Mouse (Mus musculus) hindbrain, embryonic 12.5 days (tissue): ENCODE data around the gene Ucn3. TPM values are rescaled to one million over a fixed set of nuclear protein-coding genes. Genes with fewer than 3 reads are reported as not detected.

ENCODE experiments used
- ATAC-seq: fragments of 200-750 bp; cut with Nextera tagmentation; 2 replicates; pipeline ENCODE4 v1.8.0; 2017; ENCODE audit warnings: moderate TSS enrichment; ENCODE audit not compliant: low FRiP score
- H3K27ac ChIP-seq: fragments of 300-500 bp; sonication (generic); 2 replicates; pipeline ENCODE4 v1.5.1; 2016; ENCODE audit warnings: mild to moderate bottlenecking
- H3K27me3 ChIP-seq: fragments of 300-500 bp; sonication (generic); 2 replicates; pipeline ENCODE4 v1.6.1; 2016; ENCODE audit warnings: mild to moderate bottlenecking
- H3K36me3 ChIP-seq: fragments of 300-500 bp; sonication (generic); 2 replicates; pipeline ENCODE4 v1.6.1; 2016; ENCODE audit warnings: mild to moderate bottlenecking
- H3K4me1 ChIP-seq: fragments of 300-500 bp; sonication (generic); 2 replicates; pipeline ENCODE4 v1.6.1; 2016
- H3K4me2 ChIP-seq: fragments of 300-500 bp; sonication (generic); replicated peaks from 2 replicates; pipeline ENCODE4 v1.6.1; 2016; ENCODE audit warnings: mild to moderate bottlenecking
- H3K4me3 ChIP-seq: fragments of 300-500 bp; sonication (generic); 2 replicates; pipeline ENCODE4 v1.5.1; 2016; ENCODE audit warnings: mild to moderate bottlenecking
- H3K9ac ChIP-seq: fragments of 300-500 bp; sonication (generic); 2 replicates; pipeline ENCODE4 v1.6.1; 2016; ENCODE audit warnings: mild to moderate bottlenecking, moderate library complexity
- H3K9me3 ChIP-seq: fragments of 300-500 bp; sonication (generic); replicated peaks from 2 replicates; pipeline ENCODE4 v1.6.1; 2016; ENCODE audit warnings: mild to moderate bottlenecking
- WGBS: fragments of 180-500 bp; shearing (Covaris S2); methylation state at CpG from one replicate; pipeline ENCODE4 v1.1.7; 2016; 5-methylcytosine and 5-hydroxymethylcytosine counted together
- polyA plus RNA-seq: library from polyadenylated mRNA; unstranded; fragments of >200 nt; fragmentation: Nextera tagmentation; extraction: Ambion mirVana; gene quantifications from 2 replicates; pipeline ENCODE4 v1.2.1, GENCODE M21; 2016

The Ucn3 gene
- polyA plus RNA-seq, result not detected in 2 replicates

- no peak for ATAC-seq
- H3K27me3 ChIP-seq, result no peaks in the 10 kb centered on the region
- H3K36me3 ChIP-seq, result no peaks in the 10 kb centered on the region
- no peaks in the 10 kb centered on the region for H3K4me1 ChIP-seq
- no peak within 1 kb of the TSS for H3K4me2 ChIP-seq
- H3K9ac ChIP-seq, result no peak within 1 kb of the TSS
- no peak within 1 kb of the TSS for H3K27ac ChIP-seq
- H3K4me3 ChIP-seq, result no peak within 1 kb of the TSS
- 75% methylated on average over 2 of the region's 2 CpGs for WGBS
- no peaks in the 10 kb centered on the region for H3K9me3 ChIP-seq
Observed at GRCm38 (mm10) chr13:3945249-3945648, at the start of gene Ucn3. Gene Ucn3, minus strand, starts transcription at chr13:3945349.

- Histone ChIP-seq H3K4me1 (no peaks in the 10 kb centered on the region), H3K4me2 (no peak overlapping the region), H3K27ac (no peak overlapping the region), H3K9ac (no peak overlapping the region), H3K36me3 (no peaks in the 10 kb centered on the region), H3K9me3 (no peaks in the 10 kb centered on the region), H3K27me3 (no peaks in the 10 kb centered on the region), H3K4me3 (no peak overlapping the region)
- ATAC-seq, result no peak
Observed at GRCm38 (mm10) chr13:3992081-3992480, 46.9 kb upstream of the Ucn3 start.

- no peaks in the 10 kb centered on the region for H3K9me3 ChIP-seq
- no peaks in the 10 kb centered on the region for H3K36me3 ChIP-seq
- 93% methylated on average over 4 of the region's 4 CpGs for WGBS
- H3K4me3 ChIP-seq, result no peak overlapping the region
- no peak overlapping the region for H3K4me2 ChIP-seq
- H3K4me1 ChIP-seq, result no peaks in the 10 kb centered on the region
- ATAC-seq, result no peak
- no peaks in the 10 kb centered on the region for H3K27me3 ChIP-seq
- H3K9ac ChIP-seq, result no peak overlapping the region
- no peak overlapping the region for H3K27ac ChIP-seq
Observed at GRCm38 (mm10) chr13:3968849-3969248, 23.7 kb upstream of the Ucn3 start.

DNA sequence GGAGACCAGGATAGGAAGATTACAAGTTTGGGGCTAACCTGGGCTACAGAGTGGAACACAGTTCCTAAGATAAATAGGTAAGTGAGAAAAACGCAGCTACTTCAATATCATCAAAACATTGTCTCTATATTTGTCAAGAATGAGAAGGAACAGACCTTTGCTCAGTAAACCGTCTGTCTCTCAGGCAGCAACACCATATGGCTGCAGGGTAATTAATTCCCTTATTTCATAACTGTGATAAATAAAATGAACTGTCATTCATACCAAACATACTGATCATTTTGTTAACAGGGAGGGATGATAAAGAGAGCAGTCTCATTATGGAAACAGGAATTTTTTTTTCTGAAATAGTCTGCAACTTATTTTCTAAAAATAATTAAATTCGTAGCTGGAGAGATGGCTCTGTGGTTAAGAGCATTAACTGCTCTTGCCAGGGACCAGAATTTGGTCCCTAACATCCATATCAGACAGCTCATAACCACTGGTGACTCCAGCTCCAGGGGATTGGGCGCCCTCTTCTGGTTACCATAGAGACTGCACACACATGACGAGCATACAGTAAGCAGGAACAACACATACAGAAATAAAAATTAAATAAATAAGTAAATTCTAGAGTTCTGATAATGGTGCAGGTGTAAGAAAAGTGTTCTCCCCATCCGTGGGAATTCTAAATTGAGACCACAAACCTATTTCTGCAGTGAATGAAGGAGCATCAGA, 6.2 kb upstream of the Ucn3 start:
- no peaks in the 10 kb centered on the region for H3K27me3 ChIP-seq
- no peaks in the 10 kb centered on the region for H3K36me3 ChIP-seq
- 83% methylated on average over 6 of the region's 6 CpGs for WGBS
- H3K4me2 ChIP-seq, result no peak overlapping the region
- H3K4me1 ChIP-seq, result no peaks in the 10 kb centered on the region
- no peaks in the 10 kb centered on the region for H3K9me3 ChIP-seq
- H3K27ac ChIP-seq, result no peak overlapping the region
- no peak for ATAC-seq
- H3K9ac ChIP-seq, result no peak overlapping the region
- H3K4me3 ChIP-seq, result no peak overlapping the region

GRCm38 (mm10) chr13:3949477-3949876, 4.3 kb upstream of the Ucn3 start:
- Histone ChIP-seq H3K4me3 (no peak overlapping the region), H3K27ac (no peak overlapping the region), H3K36me3 (no peaks in the 10 kb centered on the region), H3K4me1 (no peaks in the 10 kb centered on the region), H3K9ac (no peak overlapping the region), H3K27me3 (no peaks in the 10 kb centered on the region), H3K4me2 (no peak overlapping the region), H3K9me3 (no peaks in the 10 kb centered on the region)
- WGBS, result 93% methylated on average over 4 of the region's 4 CpGs
- ATAC-seq, result no peak

DNA sequence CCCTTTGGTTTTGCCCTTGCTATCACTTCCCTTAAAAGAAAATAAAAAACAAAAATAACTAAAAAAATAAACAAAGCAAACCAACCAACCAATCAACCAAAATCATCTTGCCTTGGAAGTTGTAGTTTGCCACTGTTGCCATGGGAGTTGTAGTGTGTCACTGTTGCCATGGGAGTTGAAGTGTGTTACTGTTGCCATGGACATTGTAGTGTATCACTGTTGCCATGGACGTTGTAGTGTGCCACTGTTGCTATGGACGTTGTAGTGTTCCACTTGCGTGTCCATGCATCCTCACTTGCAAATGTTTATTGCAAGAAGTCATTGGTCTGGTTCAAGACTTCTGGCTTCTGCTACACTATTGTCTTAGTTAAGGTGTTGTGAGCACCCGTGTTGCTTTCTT, 2.1 kb upstream of the Ucn3 start:
- Histone ChIP-seq H3K9ac (no peak overlapping the region), H3K4me1 (no peaks in the 10 kb centered on the region), H3K4me3 (no peak overlapping the region), H3K4me2 (no peak overlapping the region), H3K27me3 (no peaks in the 10 kb centered on the region), H3K27ac (no peak overlapping the region), H3K36me3 (no peaks in the 10 kb centered on the region), H3K9me3 (no peaks in the 10 kb centered on the region)
- no peak for ATAC-seq
- whole genome bisulfite sequencing, result 92% methylated on average over 4 of the region's 4 CpGs

- H3K36me3 ChIP-seq, result no peaks in the 10 kb centered on the region
- no peak overlapping the region for H3K9ac ChIP-seq
- H3K4me2 ChIP-seq, result no peak overlapping the region
- no peak overlapping the region for H3K27ac ChIP-seq
- H3K4me1 ChIP-seq, result no peaks in the 10 kb centered on the region
- no peak for ATAC-seq
- no peaks in the 10 kb centered on the region for H3K27me3 ChIP-seq
- WGBS, result 78% methylated on average over 7 of the region's 7 CpGs
- no peaks in the 10 kb centered on the region for H3K9me3 ChIP-seq
- no peak overlapping the region for H3K4me3 ChIP-seq
Observed at GRCm38 (mm10) chr13:3944699-3945098, 450 bp downstream of the Ucn3 start.

DNA sequence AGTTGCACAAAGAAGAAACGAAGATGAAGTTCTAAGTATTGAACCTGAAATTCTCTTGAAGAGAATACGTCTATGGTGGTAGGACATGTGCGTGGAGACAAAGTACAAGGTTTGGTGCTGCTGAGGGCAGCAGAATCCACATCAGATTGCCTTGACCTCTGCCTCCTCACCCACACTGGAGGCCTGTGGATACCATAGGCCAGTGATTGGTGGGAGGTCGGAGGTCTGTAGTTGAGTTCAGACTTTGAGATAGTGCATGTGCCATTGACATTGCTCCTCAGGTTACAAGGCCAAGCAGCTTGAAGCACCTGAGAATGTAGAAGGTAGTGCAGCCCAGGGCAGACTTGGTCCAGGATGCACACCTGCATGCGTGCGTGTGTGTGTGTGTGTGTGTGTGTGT, 19.1 kb downstream of the Ucn3 start:
- Histone ChIP-seq H3K4me1 (no peaks in the 10 kb centered on the region), H3K27me3 (no peaks in the 10 kb centered on the region), H3K36me3 (no peaks in the 10 kb centered on the region), H3K4me3 (no peak overlapping the region), H3K27ac (no peak overlapping the region), H3K9ac (no peak overlapping the region), H3K4me2 (no peak overlapping the region), H3K9me3 (no peaks in the 10 kb centered on the region)
- 88% methylated on average over 6 of the region's 6 CpGs for WGBS
- ATAC-seq, result no peak

DNA sequence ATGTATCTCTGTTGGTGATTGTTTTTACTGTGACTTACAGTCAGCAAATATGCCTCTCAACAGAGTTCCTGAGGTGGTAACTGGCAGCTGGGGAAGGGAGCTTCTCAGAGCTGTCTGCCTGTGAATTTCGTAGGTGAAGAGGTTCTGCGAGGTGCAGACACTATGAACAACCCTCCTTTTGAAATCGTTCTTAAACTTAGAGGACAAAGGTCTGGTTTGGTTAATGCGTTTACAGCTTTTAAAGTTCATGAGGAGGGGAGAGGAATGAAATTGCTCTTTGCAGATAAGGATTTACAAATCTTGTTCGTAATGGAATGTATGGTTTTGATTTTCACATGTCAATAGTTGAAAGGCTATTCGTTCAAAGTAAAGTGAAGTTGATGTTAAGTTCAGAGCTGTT, 19.5 kb downstream of the Ucn3 start:
- ATAC-seq, result no peak
- no peak overlapping the region for H3K4me2 ChIP-seq
- no peaks in the 10 kb centered on the region for H3K4me1 ChIP-seq
- H3K9ac ChIP-seq, result no peak overlapping the region
- H3K9me3 ChIP-seq, result no peaks in the 10 kb centered on the region
- H3K4me3 ChIP-seq, result no peak overlapping the region
- 86% methylated on average over 6 of the region's 6 CpGs for WGBS
- H3K27ac ChIP-seq, result no peak overlapping the region
- H3K27me3 ChIP-seq, result no peaks in the 10 kb centered on the region
- no peaks in the 10 kb centered on the region for H3K36me3 ChIP-seq

- Histone ChIP-seq H3K4me2 (no peak overlapping the region), H3K9me3 (no peaks in the 10 kb centered on the region), H3K4me3 (no peak overlapping the region), H3K9ac (no peak overlapping the region), H3K36me3 (no peaks in the 10 kb centered on the region), H3K4me1 (no peaks in the 10 kb centered on the region), H3K27me3 (no peaks in the 10 kb centered on the region), H3K27ac (no peak overlapping the region)
- WGBS, result 91% methylated on average over 5 of the region's 5 CpGs
- no peak for ATAC-seq
Observed at GRCm38 (mm10) chr13:3924483-3924882, 20.7 kb downstream of the Ucn3 start.

GRCm38 (mm10) chr13:3917571-3918311, 27.4 kb downstream of the Ucn3 start, which contains the start of the genes Net1 and Tubal3:
Gene Net1, minus strand, starts transcription at chr13:3918220.
Gene Tubal3, plus strand, starts transcription at chr13:3918274.
- Histone ChIP-seq H3K4me1 (peaks cover 10% of the 10 kb centered on the region), H3K9me3 (peaks cover 4% of the 10 kb centered on the region; the same call in 1 of the 2 replicates), H3K27me3 (no peaks in the 10 kb centered on the region), H3K4me3 (peak within 1 kb of the TSS; percentile 94), H3K9ac (peak within 1 kb of the TSS; percentile 77), H3K4me2 (peak within 1 kb of the TSS; percentile 80), H3K36me3 (0 out of 2 replicates have a peak, but pooled peaks cover 8% of the 10 kb centered on the region), H3K27ac (0 out of 2 replicates have a peak within 1 kb of the TSS, but pooled peaks have one; percentile 30)
- ATAC-seq, result peak; percentile 97
- WGBS, result under 1% methylated on average over 52 of the region's 52 CpGs

GRCm38 (mm10) chr13:3913504-3913903, 31.6 kb downstream of the Ucn3 start:
- no peak overlapping the region for H3K4me2 ChIP-seq
- no peak overlapping the region for H3K9ac ChIP-seq
- H3K9me3 ChIP-seq, result peaks cover 4% of the 10 kb centered on the region; the same call in 1 of the 2 replicates
- no peak overlapping the region for H3K4me3 ChIP-seq
- WGBS, result 88% methylated on average over 4 of the region's 4 CpGs
- no peaks in the 10 kb centered on the region for H3K27me3 ChIP-seq
- no peak for ATAC-seq
- H3K4me1 ChIP-seq, result peaks cover 10% of the 10 kb centered on the region
- no peak overlapping the region for H3K27ac ChIP-seq
- H3K36me3 ChIP-seq, result peaks cover 19% of the 10 kb centered on the region; the same call in 1 of the 2 replicates
